Mouse (Mus musculus) liver, embryonic 15.5 days (tissue): ENCODE data around the gene Fmnl3. TPM values are rescaled to one million over a fixed set of nuclear protein-coding genes. Genes with fewer than 3 reads are reported as not detected.

ENCODE experiments used
- ATAC-seq: fragments of 200-750 bp; cut with Nextera tagmentation; 2 replicates; pipeline ENCODE4 v1.8.0; 2017; ENCODE audit warnings: moderate number of reproducible peaks, mild to moderate bottlenecking, moderate library complexity; ENCODE audit not compliant: insufficient read depth
- H3K27ac ChIP-seq: fragments of 300-500 bp; sonication (generic); replicated peaks from 2 replicates; pipeline ENCODE4 v1.5.1; 2015; ENCODE audit warnings: mild to moderate bottlenecking, inconsistent platforms
- H3K27me3 ChIP-seq: fragments of 300-500 bp; sonication (generic); 2 replicates; pipeline ENCODE4 v1.6.1; 2015; ENCODE audit warnings: mild to moderate bottlenecking, inconsistent platforms
- H3K36me3 ChIP-seq: fragments of 300-500 bp; sonication (generic); replicated peaks from 2 replicates; pipeline ENCODE4 v1.6.1; 2015; ENCODE audit warnings: moderate library complexity, mild to moderate bottlenecking, inconsistent platforms
- H3K4me1 ChIP-seq: fragments of 300-500 bp; sonication (generic); replicated peaks from 2 replicates; pipeline ENCODE4 v1.6.1; 2015; ENCODE audit warnings: inconsistent platforms
- H3K4me2 ChIP-seq: fragments of 300-500 bp; sonication (generic); 2 replicates; pipeline ENCODE4 v1.6.1; 2015; ENCODE audit warnings: moderate library complexity, mild to moderate bottlenecking, inconsistent platforms
- H3K4me3 ChIP-seq: fragments of 300-500 bp; sonication (generic); replicated peaks from 2 replicates; pipeline ENCODE4 v1.5.1; 2015; ENCODE audit warnings: mild to moderate bottlenecking, inconsistent platforms
- H3K9ac ChIP-seq: fragments of 300-500 bp; sonication (generic); 2 replicates; pipeline ENCODE4 v1.6.1; 2015; ENCODE audit warnings: moderate library complexity, mild to moderate bottlenecking, inconsistent platforms
- H3K9me3 ChIP-seq: fragments of 300-500 bp; sonication (generic); replicated peaks from 2 replicates; pipeline ENCODE4 v1.6.1; 2016; ENCODE audit warnings: inconsistent platforms
- WGBS: fragments of 180-500 bp; shearing (Covaris S2); methylation state at CpG from one replicate; pipeline ENCODE4 v1.1.7; 2015; ENCODE audit warnings: mixed read lengths; ENCODE audit not compliant: insufficient replicate concordance; 5-methylcytosine and 5-hydroxymethylcytosine counted together
- polyA plus RNA-seq: library from polyadenylated mRNA; unstranded; fragments of >200 nt; fragmentation: Nextera tagmentation; extraction: Ambion mirVana; gene quantifications from 2 replicates; pipeline ENCODE4 v1.2.1, GENCODE M21; 2015

The Fmnl3 gene
- polyA plus RNA-seq, 1 experiment from 2014 or later, result 3.5 TPM

DNA sequence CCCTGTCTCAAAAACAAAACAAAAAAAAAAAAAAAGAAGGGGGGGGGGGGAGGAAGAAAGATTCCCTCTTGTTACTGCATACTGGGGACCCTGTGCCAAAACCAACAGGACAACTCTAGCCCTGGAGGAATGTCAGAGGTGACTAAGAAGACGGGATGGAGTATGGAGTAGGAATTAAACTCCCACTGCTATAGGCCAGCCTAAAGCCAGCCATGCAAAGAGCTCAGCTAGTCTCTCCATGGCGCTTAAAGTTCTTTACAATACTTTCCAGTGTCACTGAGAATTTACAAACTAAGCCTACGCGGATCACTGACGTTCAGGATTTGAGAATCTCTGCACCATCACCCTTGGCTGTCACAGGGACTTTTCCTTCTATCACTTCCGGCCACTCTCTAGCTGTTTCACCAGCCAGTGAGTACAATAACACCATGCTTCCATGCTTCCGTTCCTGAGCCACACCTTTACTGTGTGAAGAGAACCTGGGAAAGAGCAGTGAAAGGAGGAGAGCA is 6.2 kb downstream of the Fmnl3 start:
- Histone ChIP-seq H3K36me3 (no peaks in the 10 kb centered on the region), H3K27me3 (peaks cover 11% of the 10 kb centered on the region), H3K4me3 (no peak overlapping the region), H3K4me2 (no peak overlapping the region), H3K9ac (no peak overlapping the region), H3K9me3 (no peaks in the 10 kb centered on the region), H3K27ac (no peak overlapping the region), H3K4me1 (peaks cover 21% of the 10 kb centered on the region)
- WGBS, result 60% methylated on average over 7 of the region's 7 CpGs
- no peak for ATAC-seq

DNA sequence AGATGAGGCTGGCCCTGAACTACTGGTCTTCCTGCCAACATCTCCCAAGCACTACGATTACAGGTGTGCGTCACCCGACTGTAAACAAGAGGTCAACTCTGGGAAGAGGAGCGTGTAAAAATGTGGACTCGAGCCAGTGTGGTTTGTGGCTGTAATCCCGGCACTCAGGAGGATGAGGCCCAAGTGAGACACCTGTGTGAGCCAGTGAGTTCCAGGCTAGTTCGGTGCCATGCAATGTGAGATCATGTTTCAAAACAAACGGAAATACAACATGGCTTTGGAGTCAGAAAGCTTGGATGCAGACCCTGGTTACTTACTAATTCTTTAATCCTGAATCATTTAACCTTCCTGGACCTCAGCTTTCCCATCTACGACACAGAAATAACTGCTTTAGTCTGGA is 11.3 kb downstream of the Fmnl3 start:
- Histone ChIP-seq H3K27me3 (no peaks in the 10 kb centered on the region), H3K36me3 (no peaks in the 10 kb centered on the region), H3K9me3 (no peaks in the 10 kb centered on the region), H3K4me3 (no peak overlapping the region), H3K27ac (no peak overlapping the region), H3K4me1 (no peaks in the 10 kb centered on the region), H3K4me2 (no peak overlapping the region), H3K9ac (no peak overlapping the region)
- 67% methylated on average over 9 of the region's 9 CpGs for WGBS
- ATAC-seq, result no peak

DNA sequence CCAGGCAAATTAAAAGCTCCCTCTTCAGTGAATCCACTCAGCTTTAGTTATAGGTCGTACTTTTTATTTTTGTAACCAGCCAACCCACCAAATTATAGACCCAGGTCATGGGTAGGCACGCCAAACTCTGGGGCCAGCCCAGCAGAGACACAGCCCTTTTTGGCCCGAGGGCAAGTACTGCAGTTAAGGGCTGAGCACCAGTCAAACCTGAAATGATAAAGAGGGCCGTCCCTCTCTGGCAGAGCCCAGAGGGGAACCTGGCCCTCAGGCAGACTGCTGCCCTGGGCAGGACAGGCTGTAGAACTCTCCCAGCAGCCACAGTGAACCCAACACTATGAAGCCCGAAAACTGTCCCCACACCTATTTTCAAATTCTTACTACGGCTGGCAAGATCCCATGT is 13.8 kb downstream of the Fmnl3 start:
- Histone ChIP-seq H3K4me3 (no peak overlapping the region), H3K27ac (no peak overlapping the region), H3K27me3 (no peaks in the 10 kb centered on the region), H3K4me2 (no peak overlapping the region), H3K4me1 (0 out of 2 replicates have a peak, but pooled peaks cover 8% of the 10 kb centered on the region), H3K9me3 (no peaks in the 10 kb centered on the region), H3K9ac (no peak overlapping the region), H3K36me3 (no peaks in the 10 kb centered on the region)
- 51% methylated on average over 6 of the region's 6 CpGs for WGBS
- ATAC-seq, result no peak

DNA sequence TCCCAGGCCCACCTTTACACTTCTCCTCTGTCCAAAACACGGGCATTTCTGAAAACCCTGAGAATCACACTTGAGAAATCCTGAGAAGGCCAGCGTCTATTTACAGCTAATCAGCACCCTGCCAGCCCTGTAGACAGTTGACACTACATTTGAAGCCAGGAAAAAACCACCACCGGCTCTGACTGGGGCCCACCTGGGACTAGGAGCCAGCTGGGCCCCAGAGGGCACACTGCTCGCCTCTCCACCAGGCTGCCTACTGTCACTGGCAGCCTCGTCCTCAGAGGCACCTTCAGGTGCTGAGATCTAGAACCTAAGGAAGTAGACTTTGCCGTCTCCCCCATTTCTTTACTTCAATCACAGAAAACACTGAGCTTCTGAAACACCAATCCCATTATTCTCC is 14.6 kb downstream of the Fmnl3 start:
- Histone ChIP-seq H3K27me3 (no peaks in the 10 kb centered on the region), H3K9ac (no peak overlapping the region), H3K4me2 (no peak overlapping the region), H3K4me1 (0 out of 2 replicates have a peak, but pooled peaks cover 8% of the 10 kb centered on the region), H3K9me3 (no peaks in the 10 kb centered on the region), H3K4me3 (no peak overlapping the region), H3K36me3 (no peaks in the 10 kb centered on the region), H3K27ac (no peak overlapping the region)
- WGBS, result 31% methylated on average over 6 of the region's 6 CpGs
- no peak for ATAC-seq

DNA sequence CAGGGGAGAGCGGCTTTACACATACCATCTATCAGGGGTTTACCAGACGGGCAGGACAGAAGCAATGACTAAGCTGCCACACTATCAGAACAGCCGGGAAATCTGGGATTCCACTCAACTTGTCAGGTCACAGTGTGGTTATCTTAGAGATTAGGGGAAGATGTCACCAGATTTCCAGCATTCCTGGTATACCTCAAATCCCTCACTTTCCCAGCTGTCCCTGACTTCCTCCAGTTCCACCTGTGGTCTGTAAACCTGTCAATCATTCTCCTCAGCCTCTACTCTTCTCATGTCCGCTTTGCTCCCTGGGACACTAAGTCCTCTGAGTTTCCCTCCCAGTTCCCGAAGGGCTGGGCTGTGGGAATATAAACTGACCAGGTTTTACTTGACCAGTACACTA is 18.0 kb downstream of the Fmnl3 start:
- ATAC-seq, result no peak
- H3K9me3 ChIP-seq, result no peaks in the 10 kb centered on the region
- H3K4me1 ChIP-seq, result peaks cover 16% of the 10 kb centered on the region
- no peaks in the 10 kb centered on the region for H3K36me3 ChIP-seq
- H3K27ac ChIP-seq, result no peak overlapping the region
- no peak overlapping the region for H3K4me3 ChIP-seq
- no peaks in the 10 kb centered on the region for H3K27me3 ChIP-seq
- no peak overlapping the region for H3K4me2 ChIP-seq
- WGBS, result 43% methylated on average over 5 of the region's 5 CpGs
- H3K9ac ChIP-seq, result no peak overlapping the region

DNA sequence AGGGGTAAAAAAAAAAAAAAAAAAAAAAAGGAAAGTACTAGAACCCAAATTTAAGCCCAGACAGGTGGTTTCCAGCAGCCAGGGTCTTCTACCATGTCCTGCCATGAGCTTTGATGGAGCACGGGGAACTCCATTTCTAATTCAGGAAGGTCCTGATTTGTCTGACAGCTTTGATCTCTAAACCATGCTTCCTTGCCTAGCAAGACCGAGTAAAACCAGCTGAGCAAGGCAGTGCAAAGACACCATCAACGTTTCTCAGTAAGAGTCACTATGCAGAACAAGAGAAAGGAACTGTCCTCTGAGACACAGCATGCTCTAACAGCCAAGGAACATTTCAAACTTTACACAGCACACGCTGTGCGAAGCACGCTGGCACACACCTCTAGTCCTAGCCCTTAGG is 18.7 kb downstream of the Fmnl3 start:
- H3K27ac ChIP-seq, result no peak overlapping the region
- H3K9ac ChIP-seq, result no peak overlapping the region
- peaks cover 16% of the 10 kb centered on the region for H3K4me1 ChIP-seq
- no peak overlapping the region for H3K4me2 ChIP-seq
- H3K9me3 ChIP-seq, result no peaks in the 10 kb centered on the region
- WGBS, result 44% methylated on average over 6 of the region's 6 CpGs
- H3K36me3 ChIP-seq, result no peaks in the 10 kb centered on the region
- H3K27me3 ChIP-seq, result no peaks in the 10 kb centered on the region
- ATAC-seq, result no peak
- H3K4me3 ChIP-seq, result no peak overlapping the region

DNA sequence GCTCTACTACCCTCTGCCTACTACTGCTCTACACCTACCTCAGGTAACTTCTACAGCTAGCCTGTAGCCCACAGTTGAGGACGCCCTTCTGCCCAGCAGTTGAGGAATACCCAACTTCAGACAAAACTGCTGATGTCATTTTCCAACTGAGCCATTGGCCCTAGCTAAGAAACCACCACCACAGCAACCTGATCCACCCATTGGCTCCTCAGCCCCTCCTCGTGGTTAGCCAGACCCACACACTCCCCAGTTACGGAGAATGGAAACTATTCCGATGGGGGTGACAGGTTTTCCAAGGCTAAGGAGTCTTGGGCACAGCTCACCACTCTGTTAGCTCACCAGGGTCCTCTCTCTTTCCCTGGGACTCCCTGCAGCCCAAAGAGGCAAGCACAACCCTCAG is 25.3 kb downstream of the Fmnl3 start:
- H3K27me3 ChIP-seq, result no peaks in the 10 kb centered on the region
- no peak overlapping the region for H3K9ac ChIP-seq
- no peak for ATAC-seq
- no peaks in the 10 kb centered on the region for H3K9me3 ChIP-seq
- no peak overlapping the region for H3K4me3 ChIP-seq
- no peak overlapping the region for H3K4me2 ChIP-seq
- no peak overlapping the region for H3K27ac ChIP-seq
- H3K4me1 ChIP-seq, result peaks cover 58% of the 10 kb centered on the region
- 37% methylated on average over 4 of the region's 4 CpGs for WGBS
- no peaks in the 10 kb centered on the region for H3K36me3 ChIP-seq

DNA sequence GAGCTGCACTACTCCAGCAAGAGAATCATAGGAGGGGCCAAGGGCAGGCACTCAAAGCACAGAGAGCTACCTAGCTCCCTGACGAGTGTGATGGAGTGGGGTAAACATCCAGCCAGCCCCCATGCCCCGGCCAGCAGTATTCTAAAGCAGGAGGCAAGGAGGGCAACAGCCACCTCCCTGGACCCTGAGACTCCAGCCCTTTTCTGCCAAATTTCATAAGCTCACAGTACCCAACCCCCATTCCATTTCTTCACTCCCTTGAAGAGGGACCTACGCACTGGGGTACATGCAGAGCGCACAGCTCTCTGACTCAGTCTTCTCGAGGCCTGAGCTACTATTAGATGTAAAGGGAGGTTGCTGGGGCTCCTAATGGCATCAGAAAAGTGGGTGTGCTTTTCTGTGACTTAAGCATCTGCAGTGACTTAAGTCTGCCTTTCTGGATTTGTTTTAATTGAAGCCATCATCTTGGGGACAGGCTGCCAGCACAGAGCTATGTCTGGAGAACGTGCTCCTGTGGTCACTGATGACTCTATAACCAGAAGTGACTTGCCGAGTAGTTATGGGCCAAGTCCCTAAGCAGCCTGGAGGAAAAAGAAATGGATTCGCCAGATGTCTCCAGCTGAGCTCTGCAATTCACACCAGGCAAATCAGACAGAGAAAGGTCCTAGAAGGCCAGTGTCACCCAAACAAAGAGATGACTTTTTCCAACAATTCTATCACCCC is 26.0 kb downstream of the Fmnl3 start:
- no peaks in the 10 kb centered on the region for H3K36me3 ChIP-seq
- no peaks in the 10 kb centered on the region for H3K27me3 ChIP-seq
- no peak overlapping the region for H3K4me3 ChIP-seq
- H3K4me2 ChIP-seq, result no peak overlapping the region
- 52% methylated on average over 8 of the region's 8 CpGs for WGBS
- H3K9ac ChIP-seq, result no peak overlapping the region
- H3K9me3 ChIP-seq, result no peaks in the 10 kb centered on the region
- H3K4me1 ChIP-seq, result peaks cover 60% of the 10 kb centered on the region
- no peak overlapping the region; the same call in 1 of the 2 replicates for H3K27ac ChIP-seq
- no peak for ATAC-seq

DNA sequence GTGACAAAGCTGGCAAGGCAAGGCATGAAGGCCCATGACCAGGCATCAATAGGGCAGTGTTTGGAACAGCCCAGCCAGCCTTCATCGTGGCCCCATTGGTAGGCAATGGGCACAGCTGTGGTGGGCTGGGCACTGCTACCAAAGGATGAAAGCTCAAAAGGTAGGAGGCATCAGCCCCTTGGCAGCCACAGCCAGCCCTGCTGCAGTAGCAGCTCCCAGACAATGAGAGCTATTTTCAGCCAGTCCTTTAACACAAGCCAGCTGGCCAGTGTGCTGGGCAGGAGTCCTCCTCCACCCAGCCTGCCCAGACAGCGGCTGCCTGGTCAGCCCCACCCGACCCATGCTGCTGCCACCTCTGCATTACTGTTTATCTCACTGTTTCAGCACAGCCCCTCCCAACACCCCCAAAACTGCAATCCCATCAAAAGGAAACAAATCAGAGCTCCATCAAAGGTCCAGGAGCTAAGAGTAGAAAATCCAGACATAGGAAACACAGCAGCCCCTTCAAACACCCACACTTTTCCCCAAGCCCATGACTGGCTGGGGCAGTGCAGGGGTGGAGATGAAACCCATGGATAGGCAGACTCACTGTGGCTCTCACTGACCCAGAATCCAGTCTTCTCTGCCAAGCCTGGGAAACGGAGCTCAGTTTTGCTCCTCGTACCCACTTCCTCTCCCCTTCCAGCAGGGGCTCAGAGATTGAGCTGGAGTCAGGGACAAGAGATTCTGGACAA is 26.7 kb downstream of the Fmnl3 start:
- ATAC-seq, result no peak
- H3K27me3 ChIP-seq, result no peaks in the 10 kb centered on the region
- H3K36me3 ChIP-seq, result no peaks in the 10 kb centered on the region
- 26% methylated on average over 5 of the region's 5 CpGs for WGBS
- no peak overlapping the region; the same call in 1 of the 2 replicates for H3K27ac ChIP-seq
- H3K9me3 ChIP-seq, result no peaks in the 10 kb centered on the region
- no peak overlapping the region for H3K4me2 ChIP-seq
- no peak overlapping the region for H3K4me3 ChIP-seq
- no peak overlapping the region for H3K9ac ChIP-seq
- H3K4me1 ChIP-seq, result peaks cover 66% of the 10 kb centered on the region

DNA sequence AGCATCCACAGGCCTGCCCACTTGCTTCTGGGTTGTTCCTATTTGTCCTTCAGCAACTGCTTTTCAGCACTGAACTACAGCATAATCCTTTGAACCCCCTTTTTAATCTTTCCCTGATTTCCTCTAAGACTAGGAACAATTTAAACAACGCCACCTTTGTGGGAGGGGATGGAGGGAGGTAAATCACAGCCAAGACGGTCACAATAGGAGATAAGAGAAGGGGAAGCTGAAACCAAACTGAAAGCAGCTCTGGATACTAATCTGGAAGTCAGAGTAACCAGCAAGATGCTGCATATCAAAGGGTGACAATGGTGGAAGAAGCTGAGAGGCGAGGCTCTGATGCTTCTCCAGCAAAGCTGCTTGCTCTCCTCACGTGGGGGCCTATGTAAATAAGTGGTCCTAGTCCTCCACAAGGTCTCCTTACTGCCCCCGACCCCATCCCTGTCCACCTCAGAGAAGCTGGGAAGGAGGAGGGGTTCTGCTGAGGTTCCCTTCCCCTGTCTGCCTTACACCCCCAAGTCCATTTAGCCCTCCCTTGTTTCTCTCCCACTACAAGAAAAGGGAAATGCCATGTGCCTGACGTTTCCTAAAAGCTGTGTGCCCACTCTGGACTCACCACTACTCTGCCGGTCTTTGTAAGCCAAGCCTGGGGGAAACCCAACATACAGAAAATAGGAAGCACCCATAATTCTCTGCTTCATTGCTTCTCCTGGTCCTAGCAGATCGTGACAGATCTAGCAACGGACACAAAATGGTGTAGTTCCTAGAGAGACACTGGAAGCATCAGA is 27.9 kb downstream of the Fmnl3 start:
- no peak for ATAC-seq
- no peaks in the 10 kb centered on the region for H3K36me3 ChIP-seq
- H3K27ac ChIP-seq, result no peak overlapping the region
- WGBS, result 19% methylated on average over 9 of the region's 9 CpGs
- H3K9me3 ChIP-seq, result no peaks in the 10 kb centered on the region
- H3K4me2 ChIP-seq, result no peak overlapping the region
- no peak overlapping the region for H3K9ac ChIP-seq
- H3K4me3 ChIP-seq, result no peak overlapping the region
- no peaks in the 10 kb centered on the region for H3K27me3 ChIP-seq
- H3K4me1 ChIP-seq, result peaks cover 68% of the 10 kb centered on the region

DNA sequence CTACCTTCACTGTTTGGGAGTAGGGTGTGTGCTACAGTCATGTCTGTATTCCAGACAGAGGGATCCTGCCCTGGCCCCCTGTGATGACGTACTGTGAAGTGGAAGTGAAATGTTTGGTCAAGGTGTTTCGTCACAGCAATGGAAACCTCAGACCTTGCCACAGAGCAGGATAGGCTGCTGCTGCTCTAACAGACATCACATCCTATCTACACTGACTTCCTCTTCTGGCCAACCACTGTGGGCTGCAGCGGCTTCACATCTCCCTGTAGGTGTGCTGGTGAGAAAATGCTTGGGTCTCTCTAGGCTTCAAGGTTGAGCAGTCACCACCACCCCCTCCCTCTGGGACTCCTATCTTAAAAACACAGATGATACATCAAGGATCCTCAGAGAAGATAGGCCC is 29.2 kb downstream of the Fmnl3 start:
- WGBS, result 12% methylated on average over 3 of the region's 3 CpGs
- H3K4me3 ChIP-seq, result no peak overlapping the region
- H3K4me1 ChIP-seq, result peaks cover 80% of the 10 kb centered on the region
- no peak overlapping the region for H3K9ac ChIP-seq
- no peaks in the 10 kb centered on the region for H3K36me3 ChIP-seq
- peak; percentile 41; the same call in 1 of the 2 replicates for ATAC-seq
- no peak overlapping the region for H3K4me2 ChIP-seq
- H3K27me3 ChIP-seq, result no peaks in the 10 kb centered on the region
- no peaks in the 10 kb centered on the region for H3K9me3 ChIP-seq
- H3K27ac ChIP-seq, result peak overlapping the region; percentile 29
